Mouse (Mus musculus) urinary bladder, postnatal 36 days (tissue): Measurements from ENCODE around the gene Ern1.
"Not testable (repeated sequence)": the region's sequence is repeated elsewhere in the genome, so short reads cannot be mapped to it uniquely, and the experiment has no call there.

Experiments
- DNase-seq, 2 experiments: peaks; one replicate each; pipeline ENCODE4 v3.0.0; 2022; ENCODE audit warnings: low spot score in 2 of 2, mixed read lengths in 1 of 2

Gene Ern1

DNA sequence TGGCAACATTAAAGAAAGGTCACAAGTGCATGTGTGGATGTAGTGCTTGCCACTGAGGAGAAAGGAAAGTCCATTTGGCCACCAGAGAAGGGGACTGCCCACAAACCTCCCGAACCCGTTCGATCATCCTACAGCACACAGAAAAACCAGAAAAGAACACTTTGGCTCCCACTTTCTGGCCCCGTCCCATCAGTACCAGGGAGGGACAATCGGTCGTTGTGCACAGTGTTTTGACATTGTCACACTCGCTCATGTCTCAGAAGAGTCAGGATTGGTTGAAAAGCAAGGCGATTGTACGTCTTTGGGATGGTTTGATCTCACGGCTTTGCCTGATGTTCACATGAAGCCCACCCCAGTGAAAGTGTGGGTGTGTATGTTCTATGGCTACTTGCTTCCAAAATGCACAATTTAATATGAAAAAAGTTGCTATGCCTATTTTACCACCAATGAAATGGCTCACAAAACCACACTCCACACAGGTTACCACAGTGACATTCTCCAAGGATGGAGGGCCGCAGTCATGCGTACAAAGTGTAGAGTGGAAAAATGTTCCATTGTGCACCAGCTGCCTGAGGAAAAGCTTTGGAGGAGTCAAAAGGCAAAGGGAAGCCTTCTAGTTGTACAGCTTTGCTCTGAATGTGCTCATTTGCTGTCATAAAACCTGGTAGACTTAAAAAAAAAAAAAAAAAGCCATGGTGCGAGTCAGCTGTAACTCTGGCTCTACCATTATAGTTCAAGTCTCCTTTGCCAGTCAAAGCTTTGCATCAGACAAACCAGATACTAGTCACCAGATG lies 15.2 kb upstream of the Ern1 start:
- DNase-seq = no peak

DNA sequence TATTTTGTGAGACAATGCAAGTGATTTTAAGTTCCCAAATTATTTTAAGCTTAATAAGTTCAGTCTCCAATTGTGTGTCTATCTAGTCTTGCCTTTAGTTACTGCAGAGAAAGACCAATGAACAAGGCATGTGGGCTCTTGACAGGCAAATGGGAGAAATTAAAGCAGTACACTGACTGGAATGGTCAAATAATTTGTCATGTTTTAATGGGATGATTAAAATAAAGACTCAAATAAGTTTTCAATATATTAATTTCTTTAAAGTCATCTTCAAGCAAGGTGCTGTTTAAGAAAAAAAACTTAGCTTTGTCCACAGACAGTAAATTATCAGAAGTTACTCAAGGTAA lies 14.5 kb upstream of the Ern1 start:
- DNase-seq = no peak

DNA sequence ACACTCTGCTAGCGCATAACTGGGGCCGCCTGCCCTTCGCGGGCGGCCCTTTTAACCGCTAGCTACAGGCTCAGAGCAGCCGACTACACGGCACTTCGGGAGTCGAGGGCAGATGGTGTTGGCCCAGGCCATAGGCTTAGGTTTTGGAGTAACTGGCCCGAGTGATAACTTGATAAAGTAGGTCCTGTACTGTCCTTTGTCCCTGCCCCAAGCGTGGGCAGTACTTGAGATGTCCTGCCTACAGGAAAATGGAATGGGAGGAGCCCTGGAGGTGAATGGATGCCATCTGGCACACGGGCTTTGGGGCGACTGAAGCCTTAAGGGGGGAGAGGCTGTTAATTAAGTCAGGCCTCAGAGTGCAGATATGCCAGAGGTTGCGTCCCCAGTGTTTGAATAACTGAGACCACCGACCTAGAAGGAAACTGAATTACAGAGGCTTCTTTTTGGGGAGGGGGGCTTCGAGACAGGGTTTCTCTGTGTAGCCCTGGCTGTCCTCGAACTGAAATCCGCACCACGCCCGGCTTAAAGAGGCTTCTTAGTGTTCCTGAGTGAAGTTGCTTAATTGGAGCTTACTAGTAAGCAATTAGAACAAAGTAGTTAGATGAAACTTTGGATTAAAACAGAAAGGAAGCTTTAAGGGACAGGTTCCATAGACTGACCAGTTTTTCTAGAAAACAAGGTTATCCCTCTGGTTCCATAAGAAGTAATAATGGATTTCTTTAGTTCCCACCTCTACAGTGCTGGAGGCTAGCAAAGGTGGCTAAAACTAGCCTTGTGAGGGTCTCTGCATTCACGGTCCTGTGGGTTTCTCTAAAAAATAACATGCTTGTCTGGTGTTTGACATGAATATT lies 13.9 kb upstream of the Ern1 start:
- DNase-seq = peak; percentile 56 to 72

DNA sequence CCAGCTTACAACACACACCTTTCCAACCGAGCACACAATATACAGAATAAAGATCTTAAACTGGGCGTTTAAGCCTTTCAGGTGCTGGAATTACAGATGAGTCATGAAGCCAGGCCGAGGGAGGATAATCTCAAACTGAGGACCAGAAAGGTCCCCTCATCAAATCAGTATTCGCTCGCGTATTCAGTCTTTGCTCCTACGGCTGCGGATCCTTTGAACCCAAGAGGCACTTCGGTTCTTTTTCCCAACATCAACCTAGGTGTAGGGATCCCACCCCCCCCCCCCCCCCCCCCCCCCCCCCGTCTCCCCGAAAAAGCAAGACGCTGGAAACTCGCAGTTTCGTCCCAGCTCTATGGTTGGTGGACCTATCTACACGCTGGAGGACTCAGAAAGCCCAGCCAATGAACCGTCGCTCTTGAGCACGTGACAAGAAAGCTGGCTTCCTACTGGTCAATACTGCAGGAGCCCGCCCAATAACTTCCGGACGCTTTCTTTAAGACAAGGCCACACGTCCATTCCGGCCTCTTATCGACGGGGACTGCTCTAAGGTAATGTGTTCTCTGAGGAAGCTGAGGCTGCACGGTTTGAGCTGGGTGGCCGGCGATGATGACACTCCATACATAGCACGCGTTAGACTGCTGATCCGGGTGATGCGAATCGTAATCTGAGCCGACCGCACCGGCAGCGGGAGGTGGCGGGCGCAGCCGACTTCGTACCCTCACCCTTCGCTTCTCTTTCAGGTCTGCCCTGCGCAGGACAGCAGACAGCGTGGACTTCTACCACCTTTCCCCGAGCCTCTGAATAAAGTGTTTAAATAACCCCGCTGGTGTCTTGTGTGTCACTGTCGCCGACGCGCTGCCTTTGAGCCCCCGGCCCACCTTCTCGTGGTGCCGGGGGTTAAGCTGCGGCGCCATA lies 13.0 kb upstream of the Ern1 start:
- DNase-seq = peak; percentile 89 to 94

DNA sequence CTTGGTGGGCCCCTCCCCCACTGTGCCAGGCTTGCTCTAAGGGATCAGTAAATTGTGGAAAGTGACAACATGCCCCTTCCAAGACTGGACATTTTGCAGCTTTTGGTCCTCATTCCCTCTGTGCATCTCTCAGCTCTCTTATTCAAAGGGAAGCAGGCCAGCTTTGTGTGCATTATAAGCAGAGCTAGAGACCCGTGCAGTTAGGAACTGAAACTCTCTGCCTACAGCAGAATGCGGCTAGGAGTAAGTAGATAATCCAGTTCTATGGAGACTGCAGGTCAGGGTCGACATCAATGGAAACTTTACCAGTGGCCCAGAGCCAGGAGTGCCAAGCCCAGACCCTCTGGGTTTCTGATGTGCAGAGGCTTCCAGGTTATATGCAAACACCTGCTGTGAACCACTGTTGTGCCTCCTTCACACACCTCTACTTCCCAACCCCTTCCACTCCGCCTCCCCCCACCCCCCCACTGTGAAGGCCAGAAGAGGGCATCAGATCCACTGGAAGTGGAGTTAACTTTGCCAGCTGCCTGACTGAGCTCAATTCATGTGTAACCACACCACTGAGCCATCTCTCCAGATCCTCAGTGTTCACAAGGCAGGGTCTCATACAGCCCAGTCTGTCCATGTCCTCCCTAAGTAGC lies 11.2 kb upstream of the Ern1 start:
- DNase-seq = no peak

DNA sequence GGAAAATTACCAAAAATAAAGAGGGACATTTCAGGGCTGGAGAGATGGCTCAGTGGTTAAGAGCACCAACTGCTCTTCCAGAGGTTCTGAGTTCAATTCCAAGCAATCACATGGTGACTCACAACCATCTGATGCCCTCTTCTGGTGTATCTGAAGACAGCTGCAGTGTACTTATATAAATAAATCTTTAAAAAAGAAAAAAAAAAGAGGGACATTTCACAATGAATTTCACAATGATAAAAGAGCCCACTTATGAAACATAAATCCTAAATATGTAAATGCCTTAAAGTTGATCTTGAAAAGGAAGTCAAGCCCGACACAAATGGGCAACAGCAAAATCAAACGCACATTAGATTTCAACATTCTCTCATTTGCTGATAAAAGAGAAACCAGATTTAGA lies 10.3 kb upstream of the Ern1 start:
- no peak for DNase-seq

DNA sequence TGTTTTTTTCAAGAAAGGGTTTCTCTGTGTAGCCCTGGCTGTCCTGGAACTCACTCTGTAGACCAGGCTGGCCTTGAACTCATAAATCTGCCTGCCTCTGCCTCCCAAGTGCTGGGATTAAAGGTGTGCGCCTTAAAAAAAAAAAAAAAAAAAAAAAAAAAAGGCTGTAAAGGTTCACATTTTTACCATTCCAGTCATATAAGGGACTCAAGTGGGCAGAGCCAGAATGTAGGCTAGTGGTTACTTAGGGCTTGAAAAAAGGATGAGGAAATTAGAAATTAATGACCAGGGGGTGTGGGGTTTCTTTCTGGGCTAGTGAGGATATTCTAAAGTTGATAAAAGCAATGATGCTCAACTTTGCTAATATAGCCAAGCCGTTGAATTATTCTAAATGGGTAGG lies 9.4 kb upstream of the Ern1 start:
- not testable (repeated sequence) for DNase-seq

DNA sequence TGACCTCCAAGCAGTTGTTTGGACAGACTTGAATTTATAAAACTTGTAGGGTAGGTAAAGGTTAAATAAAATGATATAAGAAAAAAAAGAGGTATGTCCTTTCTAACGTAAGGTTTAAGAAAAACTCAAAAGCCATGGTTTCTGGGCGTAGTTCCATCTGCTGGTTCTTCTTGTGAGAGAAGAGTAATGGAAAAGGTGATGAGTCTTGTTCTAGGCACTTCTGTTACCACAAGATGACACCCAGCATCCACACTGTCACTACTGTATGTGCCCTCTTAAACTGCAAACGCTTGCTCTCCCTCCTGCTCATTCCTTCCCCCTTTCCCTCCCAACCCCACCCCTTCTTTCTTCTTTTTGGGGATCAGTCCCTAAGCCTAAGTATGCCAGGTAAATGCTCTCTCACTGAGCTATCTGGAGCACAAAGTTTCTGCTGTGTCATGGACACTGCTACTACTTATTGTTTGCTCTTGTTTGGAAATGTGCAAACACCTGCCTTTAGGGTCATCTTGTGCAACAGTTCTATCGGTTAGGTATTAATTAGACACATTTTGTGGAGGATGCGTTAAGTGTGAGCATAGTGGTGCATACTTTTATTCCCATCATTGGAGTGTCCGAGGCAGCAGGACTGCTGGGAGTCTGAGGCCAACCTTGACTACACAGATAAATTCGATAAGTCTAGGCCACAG lies 5.5 kb upstream of the Ern1 start:
- DNase-seq = no peak

DNA sequence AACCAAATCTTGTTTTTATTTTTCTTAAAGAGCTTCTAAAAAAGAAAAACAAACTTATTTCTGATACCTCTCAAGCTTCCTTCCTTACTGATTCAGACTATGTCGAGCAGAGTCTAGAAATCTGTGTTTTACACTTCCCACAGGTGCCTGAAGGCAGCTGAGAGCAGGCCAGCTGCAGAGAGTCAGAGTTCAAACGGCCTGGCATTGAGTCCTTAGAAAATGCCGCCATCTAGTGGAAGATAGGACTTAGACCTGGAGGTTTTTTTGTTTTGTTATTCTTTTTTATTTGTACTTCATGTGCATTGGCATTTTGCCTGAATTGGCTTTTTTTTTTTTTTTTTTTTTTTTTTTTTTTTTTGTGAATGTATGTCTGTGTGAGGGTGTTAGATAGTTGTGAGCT lies 3.7 kb upstream of the Ern1 start:
- peak; percentile 33 to 48 for DNase-seq

DNA sequence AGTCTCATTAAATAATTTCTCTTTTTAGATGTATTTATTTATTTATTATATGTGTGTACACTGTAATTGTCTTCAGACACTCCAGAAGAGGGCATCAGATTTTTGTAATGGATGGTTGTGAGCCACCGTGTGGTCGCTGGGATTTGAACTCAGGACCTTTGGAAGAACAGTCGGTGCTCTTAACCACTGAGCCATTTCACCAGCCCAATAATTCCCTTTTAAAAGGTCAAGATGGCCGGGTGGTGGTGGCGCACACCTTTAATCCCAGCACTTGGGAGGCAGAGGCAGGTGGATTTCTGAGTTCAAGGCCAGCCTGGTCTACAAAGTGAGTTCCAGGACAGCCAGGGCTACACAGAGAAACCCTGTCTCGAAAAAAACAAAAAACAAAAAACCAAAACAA lies 2.9 kb upstream of the Ern1 start:
- not testable (repeated sequence) for DNase-seq

DNA sequence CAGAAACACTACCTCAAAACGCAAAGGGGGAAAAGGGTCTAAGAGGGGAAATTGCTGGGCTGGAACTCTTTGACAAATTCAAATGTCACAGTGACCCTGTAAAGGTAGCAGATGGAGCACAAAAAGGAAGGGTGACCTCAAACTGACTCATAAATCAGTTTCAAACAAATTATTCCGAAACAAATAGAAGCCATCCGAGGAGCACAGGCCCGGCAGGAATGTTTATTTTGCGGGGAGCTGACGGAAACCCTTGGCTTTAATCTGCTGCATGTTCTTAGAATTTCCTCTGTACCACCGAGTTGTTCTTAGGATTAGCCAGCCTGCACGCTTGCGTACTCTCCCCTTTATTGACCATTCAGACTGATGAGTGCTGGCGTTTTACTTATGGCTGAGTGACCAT lies 2.4 kb upstream of the Ern1 start:
- no peak for DNase-seq

DNA sequence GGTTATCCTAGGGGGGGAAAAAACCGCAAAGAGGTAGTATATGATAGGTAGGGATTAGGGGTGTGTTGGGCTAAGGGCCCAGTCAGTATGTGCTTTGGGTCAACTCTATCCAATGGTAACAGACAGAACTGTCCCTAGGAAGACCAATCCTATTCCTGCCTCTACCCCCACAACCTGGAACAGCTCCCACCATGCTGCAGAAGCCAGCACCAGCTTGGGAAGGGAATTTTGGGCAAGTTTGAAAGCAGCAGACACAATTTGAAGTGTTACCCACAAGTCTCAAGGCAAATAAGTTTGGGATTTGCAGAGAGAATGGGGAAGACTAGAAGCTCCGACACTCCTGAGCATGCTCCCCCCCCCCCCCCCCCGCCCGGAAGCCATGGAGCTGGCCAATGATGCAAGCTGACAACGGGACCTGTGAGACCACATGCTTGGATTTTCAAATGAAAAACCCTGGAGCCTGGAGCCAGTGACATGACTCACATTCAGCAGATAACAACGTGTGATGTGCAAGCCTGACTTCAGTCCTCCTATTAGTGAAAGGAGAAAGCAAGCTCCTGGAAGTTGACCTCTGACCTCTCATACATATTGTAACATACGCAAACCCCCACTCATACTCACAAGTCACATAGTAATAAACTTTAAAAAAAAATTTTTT lies 1.5 kb upstream of the Ern1 start:
- no peak for DNase-seq

DNA sequence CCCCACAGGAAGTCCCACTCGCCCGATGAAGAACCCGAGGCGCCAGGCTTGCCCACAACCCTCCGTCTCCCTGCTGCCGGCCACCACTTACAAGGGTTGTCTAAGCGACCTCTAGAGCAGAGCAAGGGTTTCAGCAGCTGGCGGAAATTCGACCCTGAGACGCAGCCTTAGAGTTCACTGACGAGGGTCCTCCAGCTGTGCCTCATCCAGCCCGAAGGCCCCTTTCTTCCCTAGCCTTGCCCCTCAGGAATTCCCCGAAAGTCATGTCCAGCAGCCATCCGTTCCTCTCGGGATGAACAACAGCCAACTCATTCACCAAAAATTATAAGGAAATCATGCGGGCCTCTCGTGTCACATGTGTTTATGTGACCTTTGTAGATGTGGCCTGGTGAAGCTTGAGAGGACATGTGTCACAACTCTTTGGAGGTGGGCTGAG lies 492 bp upstream of the Ern1 start:
- DNase-seq = no peak

DNA sequence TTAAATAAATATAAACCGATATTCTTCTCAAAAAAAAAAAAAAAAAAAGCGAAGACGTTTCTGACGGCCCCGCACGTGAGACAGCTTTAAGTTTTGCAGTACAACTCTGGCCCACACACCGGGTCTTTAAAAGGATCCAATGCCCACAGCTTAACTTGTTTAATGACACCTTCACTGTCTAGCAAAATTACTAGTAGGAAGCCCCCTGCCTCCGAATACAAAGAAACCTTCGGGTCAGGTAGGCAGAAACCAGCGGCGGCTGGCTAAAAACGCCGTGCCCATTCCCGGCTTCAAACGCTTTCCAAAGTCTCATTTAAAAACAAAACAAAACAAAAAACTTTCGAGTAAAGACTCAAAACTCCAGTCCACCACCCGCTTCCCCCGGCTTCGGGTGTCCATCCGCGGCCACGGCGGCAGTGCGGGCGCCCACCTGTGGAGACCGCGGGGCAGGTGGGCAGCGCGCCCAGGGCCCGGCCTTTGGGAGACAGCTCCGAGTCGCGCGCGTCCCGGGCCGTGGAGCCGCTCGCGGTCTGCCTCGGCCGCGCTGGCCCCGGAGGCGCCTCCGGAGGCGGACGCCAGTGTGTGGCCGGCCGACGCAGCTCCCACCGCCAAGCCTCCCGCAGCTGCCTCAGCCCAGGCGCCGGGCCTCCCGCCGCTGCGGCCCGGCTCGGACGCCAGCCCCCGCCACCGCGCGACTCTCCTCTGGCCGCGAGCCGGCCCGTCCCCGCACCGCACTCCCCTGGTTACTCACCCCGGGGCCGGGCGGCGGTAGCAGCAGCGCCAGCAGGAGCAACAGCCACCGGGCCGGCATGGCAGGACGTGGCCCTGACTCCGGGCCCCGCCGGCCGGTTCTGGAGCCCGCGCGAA lies 553 bp downstream of the Ern1 start:
- peak in 1 of 2 experiments; percentile 46 for DNase-seq

DNA sequence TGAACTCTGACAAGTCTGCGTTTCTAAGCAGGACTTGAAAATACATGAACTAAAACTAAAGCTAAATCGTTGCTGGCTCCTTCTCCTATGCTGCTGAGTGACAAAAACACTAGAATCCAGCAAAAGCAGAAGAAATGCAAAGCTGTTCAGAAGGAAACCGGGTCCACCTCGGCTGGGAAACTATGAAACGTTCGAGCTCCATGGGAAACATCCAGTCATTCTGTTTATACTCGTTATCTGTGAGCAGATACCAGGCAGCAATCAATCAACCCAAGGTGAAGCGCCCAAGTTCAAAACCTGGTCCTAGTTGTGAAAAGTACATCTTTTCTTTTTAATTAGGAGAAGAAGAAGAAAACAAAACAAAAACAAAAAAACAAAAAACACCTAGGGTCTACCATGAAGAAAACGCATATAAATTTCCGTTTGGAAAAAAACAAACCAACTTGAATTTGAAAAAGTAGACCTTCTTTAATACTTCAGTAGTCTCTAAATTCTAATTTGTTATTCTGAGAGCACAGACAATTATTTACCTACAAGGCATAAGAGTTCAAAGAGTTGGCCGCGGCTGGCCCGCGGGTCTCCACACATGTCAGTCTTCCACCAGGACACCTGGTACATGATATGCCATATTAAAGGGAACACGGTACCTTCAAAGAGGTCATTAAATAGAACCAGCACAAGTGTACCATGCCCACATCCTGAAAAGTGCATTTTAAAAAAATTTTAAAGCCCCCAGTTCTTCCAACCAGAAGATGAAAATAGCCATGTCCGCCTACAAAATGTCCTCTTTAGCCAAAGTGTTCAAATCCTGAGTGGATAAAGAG lies 1.4 kb downstream of the Ern1 start:
- DNase-seq = no peak

DNA sequence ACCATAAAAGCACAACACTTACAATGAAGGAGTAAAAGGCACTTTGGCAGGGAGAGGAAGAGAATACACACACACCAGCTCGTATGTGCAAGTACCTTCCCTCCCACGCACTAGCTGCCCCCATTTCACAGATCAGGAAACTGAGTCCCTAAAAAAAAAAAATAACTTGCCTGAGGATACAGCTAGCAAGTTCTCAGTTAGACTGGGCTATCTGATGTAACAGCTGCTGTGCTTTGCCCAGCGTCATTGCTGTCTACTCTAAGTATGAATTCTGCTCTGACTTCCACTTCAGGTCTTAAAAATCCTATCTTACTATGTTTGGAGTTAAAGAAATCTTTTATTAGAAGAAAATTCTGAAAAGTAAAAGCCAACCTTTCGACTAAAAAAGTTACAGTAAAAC lies 2.0 kb downstream of the Ern1 start:
- DNase-seq = no peak

DNA sequence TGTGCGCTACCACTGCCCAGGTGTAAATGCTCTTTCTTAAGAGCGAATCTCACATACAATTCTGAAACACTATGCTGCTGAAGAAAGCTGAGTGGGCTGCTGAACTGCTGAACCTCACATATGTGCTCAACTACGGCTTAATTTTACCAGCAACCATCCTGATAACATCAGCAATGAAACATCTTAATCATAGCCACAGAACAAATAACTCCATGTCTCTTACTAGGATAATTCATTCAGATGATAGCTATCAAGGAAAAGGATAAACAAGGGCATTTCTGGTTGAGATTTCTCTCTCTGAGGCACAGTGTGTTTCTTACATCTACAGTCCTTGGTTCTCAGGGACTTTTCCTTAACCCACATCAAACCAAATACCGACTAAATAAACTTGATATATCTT lies 2.8 kb downstream of the Ern1 start:
- no peak for DNase-seq

DNA sequence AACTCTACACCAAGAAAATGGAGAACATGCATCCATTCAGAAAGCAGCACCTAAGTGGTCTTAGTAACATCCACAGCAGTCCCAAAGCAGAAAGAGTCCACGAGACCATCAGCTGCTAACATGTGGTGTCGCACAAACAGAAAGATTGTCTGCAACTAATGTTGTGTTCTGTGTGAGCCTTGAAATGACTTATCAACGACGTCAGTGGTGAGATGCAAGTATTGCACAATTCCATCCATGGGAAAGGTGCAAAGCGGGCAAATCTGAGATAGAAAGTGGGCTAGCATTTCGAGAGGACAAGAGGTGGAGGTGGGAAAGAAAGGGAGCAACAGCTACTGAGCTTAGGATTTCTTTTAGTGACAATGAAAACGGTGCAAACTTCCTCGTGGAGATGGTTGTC lies 4.8 kb downstream of the Ern1 start:
- no peak for DNase-seq

DNA sequence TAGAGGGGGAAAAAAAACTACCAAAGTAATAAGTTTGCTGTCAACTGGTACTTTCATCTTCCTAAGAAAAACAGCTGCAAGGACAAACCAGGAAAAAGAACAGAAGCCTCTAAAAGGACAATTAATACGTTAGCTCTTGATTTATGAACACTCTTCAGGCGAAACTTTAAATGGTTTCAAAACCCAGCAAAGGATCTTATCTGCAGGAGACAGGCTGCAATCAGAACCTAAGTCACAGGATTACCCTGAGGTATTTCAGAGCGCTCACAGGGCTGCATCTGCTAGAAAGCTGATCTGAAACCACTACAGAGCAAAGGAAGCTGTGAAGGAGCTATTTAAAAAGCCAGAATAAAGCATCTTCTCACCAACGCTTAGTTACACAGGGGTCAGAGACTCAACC lies 6.0 kb downstream of the Ern1 start:
- DNase-seq = no peak
